Mouse (Mus musculus) limb, embryonic 11.5 days (tissue): Measurements from ENCODE around the gene Acot13. TPM values are rescaled to one million over a fixed set of nuclear protein-coding genes. Genes with fewer than 3 reads are reported as not detected.
"Not testable (repeated sequence)": the region's sequence is repeated elsewhere in the genome, so short reads cannot be mapped to it uniquely, and the experiment has no call there.

Source experiments
- ATAC-seq: fragments of 200-750 bp; cut with Nextera tagmentation; 2 replicates; pipeline ENCODE4 v1.8.0; 2017; ENCODE audit warnings: low read depth; ENCODE audit not compliant: insufficient number of reproducible peaks, low FRiP score, low TSS enrichment
- DNase-seq: peaks from one replicate; pipeline ENCODE4 v3.0.0-alpha.2; 2015; ENCODE audit warnings: low spot score
- H3K27ac ChIP-seq: fragments of 300-500 bp; sonication (generic); replicated peaks from 2 replicates; pipeline ENCODE4 v1.5.1; 2014; ENCODE audit warnings: low read depth, mild to moderate bottlenecking, low read length
- H3K27me3 ChIP-seq: fragments of 300-500 bp; sonication (generic); 2 replicates; pipeline ENCODE4 v1.6.1; 2014; ENCODE audit warnings: mild to moderate bottlenecking, low read length, mixed read lengths; ENCODE audit not compliant: control insufficient read depth, insufficient read depth
- H3K36me3 ChIP-seq: fragments of 300-500 bp; sonication (generic); 2 replicates; pipeline ENCODE4 v1.6.1; 2014; ENCODE audit warnings: mild to moderate bottlenecking, low read length, moderate library complexity, mixed read lengths; ENCODE audit not compliant: control insufficient read depth, insufficient read depth
- H3K4me1 ChIP-seq: fragments of 300-500 bp; sonication (generic); 2 replicates; pipeline ENCODE4 v1.6.1; 2014; ENCODE audit warnings: low read length, mixed read lengths; ENCODE audit not compliant: control insufficient read depth, insufficient read depth
- H3K4me2 ChIP-seq: fragments of 300-500 bp; sonication (generic); 2 replicates; pipeline ENCODE4 v1.6.1; 2014; ENCODE audit warnings: low read depth, mild to moderate bottlenecking, moderate library complexity; ENCODE audit not compliant: severe bottlenecking
- H3K4me3 ChIP-seq: fragments of 300-500 bp; sonication (generic); 2 replicates; pipeline ENCODE4 v1.5.1; 2014; ENCODE audit warnings: low read depth, low read length
- H3K9ac ChIP-seq: fragments of 300-500 bp; sonication (generic); 2 replicates; pipeline ENCODE4 v1.6.1; 2014; ENCODE audit warnings: mild to moderate bottlenecking, low read length
- H3K9me3 ChIP-seq: fragments of 300-500 bp; sonication (generic); 2 replicates; pipeline ENCODE4 v1.6.1; 2016; ENCODE audit warnings: low read length; ENCODE audit not compliant: control insufficient read depth
- WGBS: fragments of 180-500 bp; shearing (Covaris S2); extraction: QIAGEN DNeasy Blood & Tissue Kit; methylation state at CpG from one replicate; pipeline ENCODE4 v1.1.7; 2014; 5-methylcytosine and 5-hydroxymethylcytosine counted together
- polyA plus RNA-seq: library from polyadenylated mRNA; unstranded; fragments of >200 nt; fragmentation: Nextera tagmentation; extraction: Ambion mirVana; gene quantifications from 2 replicates; pipeline ENCODE4 v1.2.1, GENCODE M21; 2014

The Acot13 gene
- polyA plus RNA-seq, 1 experiment from 2014 or later, result 71.1 TPM

GRCm38 (mm10) chr13:24839831-24840230 lies 8.5 kb upstream of the Acot13 start:
- no peak overlapping the region for H3K4me3 ChIP-seq
- H3K27ac ChIP-seq, result no peak overlapping the region
- peaks cover 1% of the 10 kb centered on the region; the same call in 1 of the 2 replicates for H3K4me1 ChIP-seq
- 81% methylated on average over 3 of the region's 3 CpGs for WGBS
- H3K27me3 ChIP-seq, result no peaks in the 10 kb centered on the region
- DNase-seq, result no peak
- no peak for ATAC-seq
- H3K9me3 ChIP-seq, result no peaks in the 10 kb centered on the region
- no peak overlapping the region for H3K9ac ChIP-seq
- peaks cover 8% of the 10 kb centered on the region; the same call in 1 of the 2 replicates for H3K36me3 ChIP-seq
- no peak overlapping the region for H3K4me2 ChIP-seq

GRCm38 (mm10) chr13:24837765-24838164 lies 6.4 kb upstream of the Acot13 start:
- H3K4me2 ChIP-seq, DNase-seq, H3K36me3 ChIP-seq, ATAC-seq, H3K9ac ChIP-seq, H3K27me3 ChIP-seq, H3K27ac ChIP-seq, H3K4me3 ChIP-seq, H3K4me1 ChIP-seq, H3K9me3 ChIP-seq: not testable (repeated sequence)
- WGBS, result 94% methylated on average over 8 of the region's 8 CpGs

DNA sequence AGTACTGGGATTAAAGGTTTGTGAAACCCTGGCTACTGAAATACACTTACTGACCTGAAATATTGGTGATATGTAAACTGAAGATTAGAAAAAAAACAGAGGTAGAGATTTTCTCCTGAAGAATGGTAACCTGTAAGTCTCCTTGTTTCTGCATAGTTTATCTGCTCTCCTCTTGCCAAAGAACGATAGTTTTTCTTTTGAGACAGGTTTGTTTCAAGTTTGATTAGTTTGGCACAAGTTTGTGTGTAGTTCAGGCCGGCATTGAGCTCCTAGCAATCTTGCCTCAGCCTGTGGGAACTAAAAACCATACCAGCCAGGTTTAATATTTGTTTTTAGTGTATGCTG lies 1.4 kb upstream of the Acot13 start:
- WGBS, result 70% methylated on average over 2 of the region's 2 CpGs
- Histone ChIP-seq H3K4me3 (peak overlapping the region; percentile 94), H3K27ac (no peak overlapping the region)

GRCm38 (mm10) chr13:24832131-24832810 lies 931 bp upstream of the Acot13 start:
- 5% methylated on average over 21 of the region's 21 CpGs for WGBS
- no peaks in the 10 kb centered on the region for H3K27me3 ChIP-seq
- no peak for ATAC-seq

More for the DNA sequence above, 1.4 kb upstream of the Acot13 start:
- Histone ChIP-seq H3K4me1 (peaks cover 9% of the 10 kb centered on the region; the same call in 1 of the 2 replicates), H3K27me3 (no peaks in the 10 kb centered on the region), H3K36me3 (no peaks in the 10 kb centered on the region), H3K9me3 (no peaks in the 10 kb centered on the region), H3K4me2 (peak overlapping the region; percentile 70), H3K9ac (peak overlapping the region; percentile 94)
- ATAC-seq (no peak), DNase-seq (no peak)

DNA sequence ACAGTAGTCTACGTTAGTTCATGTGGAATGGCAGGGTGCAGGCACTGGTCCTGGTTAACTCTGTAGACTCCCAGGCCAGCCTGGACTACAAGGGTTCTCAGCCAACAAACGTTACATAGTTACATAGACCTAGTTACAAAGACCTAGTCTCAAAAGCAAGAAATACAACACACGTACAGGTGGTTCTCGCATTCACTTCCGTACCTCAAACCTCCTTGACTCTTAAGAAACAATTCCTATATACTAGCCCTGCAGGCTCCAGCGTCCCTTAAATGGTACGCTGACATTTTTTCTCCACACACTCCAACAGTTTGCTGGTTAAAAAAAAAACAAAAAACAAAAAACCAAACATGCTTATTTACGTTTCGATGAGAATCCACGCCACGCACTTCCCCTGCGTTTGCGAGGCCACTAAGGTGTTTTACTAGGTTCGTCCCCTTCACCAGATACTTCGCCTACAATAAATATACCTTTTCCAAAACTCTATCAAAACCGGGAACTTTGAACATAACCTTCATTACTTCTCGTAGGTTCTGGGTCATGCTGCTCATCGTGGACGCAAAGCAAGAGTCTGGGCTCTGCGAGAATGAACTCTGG lies 486 bp downstream of the Acot13 start:
- 4% methylated on average over 20 of the region's 20 CpGs for WGBS
- DNase-seq, result no peak
- no peaks in the 10 kb centered on the region for H3K36me3 ChIP-seq
- no peak for ATAC-seq
- H3K27me3 ChIP-seq, result no peaks in the 10 kb centered on the region
- no peaks in the 10 kb centered on the region for H3K9me3 ChIP-seq
- peak overlapping the region; percentile 75 for H3K9ac ChIP-seq
- no peak overlapping the region for H3K27ac ChIP-seq
- peak overlapping the region; percentile 94 for H3K4me3 ChIP-seq
- peaks cover 9% of the 10 kb centered on the region; the same call in 1 of the 2 replicates for H3K4me1 ChIP-seq
- H3K4me2 ChIP-seq, result peak overlapping the region; percentile 45

More at GRCm38 (mm10) chr13:24832131-24832810, 931 bp upstream of the Acot13 start:
- Histone ChIP-seq H3K4me3 (peak overlapping the region; percentile 94), H3K9ac (peak overlapping the region; percentile 94), H3K4me1 (peaks cover 9% of the 10 kb centered on the region; the same call in 1 of the 2 replicates), H3K4me2 (peak overlapping the region; percentile 70), H3K27ac (peak overlapping the region; percentile 90), H3K36me3 (no peaks in the 10 kb centered on the region), H3K9me3 (no peaks in the 10 kb centered on the region)
- no peak for DNase-seq

DNA sequence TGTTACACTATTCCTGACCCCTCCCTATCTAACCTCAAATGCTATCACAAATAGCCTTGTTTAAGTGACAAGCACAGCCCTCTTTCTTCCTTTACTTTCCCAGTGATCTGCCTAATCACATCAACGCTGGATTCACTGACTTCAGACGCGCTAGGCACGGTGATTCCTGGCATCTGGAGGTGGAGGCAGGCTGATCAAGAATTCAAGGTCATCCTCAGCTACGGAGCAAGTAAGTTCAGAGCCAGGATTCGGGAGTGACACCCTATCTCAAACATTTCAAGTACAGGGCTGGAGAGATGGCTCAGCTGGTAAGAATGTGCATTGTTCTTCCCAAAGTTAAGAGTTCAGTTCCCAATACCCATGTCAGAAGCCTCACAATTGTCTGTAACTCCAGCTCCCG lies 5.2 kb downstream of the Acot13 start:
- DNase-seq (no peak), ATAC-seq (no peak)
- Histone ChIP-seq H3K4me3 (no peak overlapping the region), H3K27ac (no peak overlapping the region), H3K9ac (no peak overlapping the region), H3K4me2 (no peak overlapping the region), H3K9me3 (no peaks in the 10 kb centered on the region), H3K36me3 (no peaks in the 10 kb centered on the region), H3K27me3 (no peaks in the 10 kb centered on the region), H3K4me1 (no peaks in the 10 kb centered on the region)
- 86% methylated on average over 7 of the region's 7 CpGs for WGBS

DNA sequence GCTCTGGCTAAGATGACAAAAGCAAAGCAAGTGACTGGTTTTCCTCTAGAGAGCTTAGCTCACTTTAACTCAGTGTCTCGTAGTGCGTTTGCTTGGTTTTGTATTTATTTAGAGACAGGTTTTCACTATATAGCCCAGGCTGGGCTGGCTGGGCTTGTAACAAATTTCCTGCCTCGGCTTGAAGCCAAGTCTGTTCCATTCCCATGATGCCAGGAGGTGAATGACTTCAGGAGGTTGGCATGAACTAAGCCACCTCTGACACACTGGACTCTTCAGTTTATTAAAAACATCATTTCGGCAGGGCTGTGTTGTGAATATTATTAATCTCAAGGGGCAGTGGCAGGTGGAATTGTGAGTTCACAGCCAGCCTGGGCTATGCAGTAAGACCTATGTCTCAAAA lies 5.8 kb downstream of the Acot13 start:
- ATAC-seq, result no peak
- H3K27ac ChIP-seq, result no peak overlapping the region
- H3K4me2 ChIP-seq, result no peak overlapping the region
- no peak overlapping the region for H3K4me3 ChIP-seq
- no peaks in the 10 kb centered on the region for H3K4me1 ChIP-seq
- no peak overlapping the region for H3K9ac ChIP-seq
- H3K36me3 ChIP-seq, result no peaks in the 10 kb centered on the region
- no peaks in the 10 kb centered on the region for H3K27me3 ChIP-seq
- 90% methylated on average over 4 of the region's 4 CpGs for whole genome bisulfite sequencing
- DNase-seq, result no peak
- H3K9me3 ChIP-seq, result no peaks in the 10 kb centered on the region

DNA sequence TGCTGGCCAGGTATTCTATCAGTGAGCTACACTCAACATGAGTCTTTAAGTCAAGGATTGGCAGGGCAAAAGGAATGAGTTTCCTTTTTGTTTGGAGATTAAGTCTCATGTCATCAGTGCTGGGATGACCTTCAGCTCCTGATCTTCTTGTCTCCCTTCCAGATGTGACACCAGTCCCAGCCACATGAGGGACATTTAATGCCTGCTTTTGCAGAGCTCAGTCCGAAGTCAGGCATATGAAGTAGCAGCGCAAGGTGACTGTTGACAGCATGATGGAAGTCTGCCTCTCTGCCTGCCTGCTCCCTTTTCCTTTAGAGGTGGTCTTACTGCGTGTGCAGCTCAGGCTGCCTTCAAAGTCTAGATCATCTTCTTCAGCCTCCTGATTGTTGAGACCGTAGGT lies 6.7 kb downstream of the Acot13 start:
- WGBS, result 90% methylated on average over 4 of the region's 4 CpGs
- ATAC-seq (no peak), DNase-seq (no peak)
- Histone ChIP-seq H3K27ac (no peak overlapping the region), H3K4me3 (no peak overlapping the region), H3K9me3 (no peaks in the 10 kb centered on the region), H3K4me1 (no peaks in the 10 kb centered on the region), H3K27me3 (no peaks in the 10 kb centered on the region), H3K36me3 (no peaks in the 10 kb centered on the region), H3K4me2 (no peak overlapping the region), H3K9ac (no peak overlapping the region)
